Mouse (Mus musculus) midbrain, postnatal 0 days (tissue): ENCODE measurements around the gene Plcxd2. TPM values are rescaled to one million over a fixed set of nuclear protein-coding genes. Genes with fewer than 3 reads are reported as not detected.
A peak's percentile ranks its signal among the peaks of the same experiment; 100 is the strongest.

Experiments
- ATAC-seq: fragments of 200-750 bp; cut with Nextera tagmentation; 2 replicates; pipeline ENCODE4 v1.8.0; 2017; ENCODE audit warnings: moderate number of reproducible peaks, mild to moderate bottlenecking, moderate TSS enrichment, moderate library complexity; ENCODE audit not compliant: low FRiP score
- DNase-seq: peaks from one replicate; pipeline ENCODE4 v3.0.0-alpha.2; 2015; ENCODE audit warnings: low spot score
- H3K27ac ChIP-seq: fragments of 300-500 bp; sonication (generic); 2 replicates; pipeline ENCODE4 v1.5.1; 2014; ENCODE audit warnings: low read depth, mild to moderate bottlenecking, low read length, mixed read lengths
- H3K27me3 ChIP-seq: fragments of 300-500 bp; sonication (generic); 2 replicates; pipeline ENCODE4 v1.6.1; 2014; ENCODE audit warnings: low read length, control low read depth, mixed read lengths; ENCODE audit not compliant: insufficient read depth
- H3K36me3 ChIP-seq: fragments of 300-500 bp; sonication (generic); 2 replicates; pipeline ENCODE4 v1.6.1; 2014; ENCODE audit warnings: low read length, control low read depth, mixed read lengths; ENCODE audit not compliant: insufficient read depth
- H3K4me1 ChIP-seq: fragments of 300-500 bp; sonication (generic); 2 replicates; pipeline ENCODE4 v1.6.1; 2014; ENCODE audit warnings: mild to moderate bottlenecking, control low read depth, antibody characterized with exemption, low read length, mixed read lengths; ENCODE audit not compliant: insufficient read depth
- H3K4me2 ChIP-seq: fragments of 300-500 bp; sonication (generic); 2 replicates; pipeline ENCODE4 v1.6.1; 2014; ENCODE audit warnings: low read depth, mild to moderate bottlenecking, low read length, mixed read lengths; ENCODE audit not compliant: poor library complexity, severe bottlenecking
- H3K4me3 ChIP-seq: fragments of 300-500 bp; sonication (generic); 2 replicates; pipeline ENCODE4 v1.5.1; 2014; ENCODE audit warnings: low read depth, mild to moderate bottlenecking, low read length, moderate library complexity
- H3K9ac ChIP-seq: fragments of 300-500 bp; sonication (generic); replicated peaks from 2 replicates; pipeline ENCODE4 v1.6.1; 2014; ENCODE audit warnings: mild to moderate bottlenecking, low read length, moderate library complexity, mixed read lengths; ENCODE audit not compliant: poor library complexity, severe bottlenecking
- H3K9me3 ChIP-seq: fragments of 300-500 bp; sonication (generic); 2 replicates; pipeline ENCODE4 v1.6.1; 2016; ENCODE audit warnings: low read length, control low read depth
- CTCF ChIP-seq: IDR thresholded peaks from 2 replicates; pipeline ENCODE4 v1.5.1; 2016; ENCODE audit warnings: antibody characterized with exemption, mild to moderate bottlenecking
- WGBS: fragments of 180-500 bp; shearing (Covaris S2); extraction: QIAGEN DNeasy Blood & Tissue Kit; methylation state at CpG from one replicate; pipeline ENCODE4 v1.1.7; 2014; 5-methylcytosine and 5-hydroxymethylcytosine counted together
- polyA plus RNA-seq: library from polyadenylated mRNA; unstranded; fragments of >200 nt; fragmentation: Nextera tagmentation; extraction: Ambion mirVana; gene quantifications from 2 replicates; pipeline ENCODE4 v1.2.1, GENCODE M21; 2015
- total RNA-seq: library from RNA; depleted of rRNA; stranded (reverse); fragments of >200 nt; gene quantifications from 2 replicates; pipeline ENCODE4 v1.2.3, GENCODE M21; 2014

Gene Plcxd2
- total and polyA plus RNA-seq, 2 experiments from 2014 or later = 12.9 to 41.5 TPM

DNA sequence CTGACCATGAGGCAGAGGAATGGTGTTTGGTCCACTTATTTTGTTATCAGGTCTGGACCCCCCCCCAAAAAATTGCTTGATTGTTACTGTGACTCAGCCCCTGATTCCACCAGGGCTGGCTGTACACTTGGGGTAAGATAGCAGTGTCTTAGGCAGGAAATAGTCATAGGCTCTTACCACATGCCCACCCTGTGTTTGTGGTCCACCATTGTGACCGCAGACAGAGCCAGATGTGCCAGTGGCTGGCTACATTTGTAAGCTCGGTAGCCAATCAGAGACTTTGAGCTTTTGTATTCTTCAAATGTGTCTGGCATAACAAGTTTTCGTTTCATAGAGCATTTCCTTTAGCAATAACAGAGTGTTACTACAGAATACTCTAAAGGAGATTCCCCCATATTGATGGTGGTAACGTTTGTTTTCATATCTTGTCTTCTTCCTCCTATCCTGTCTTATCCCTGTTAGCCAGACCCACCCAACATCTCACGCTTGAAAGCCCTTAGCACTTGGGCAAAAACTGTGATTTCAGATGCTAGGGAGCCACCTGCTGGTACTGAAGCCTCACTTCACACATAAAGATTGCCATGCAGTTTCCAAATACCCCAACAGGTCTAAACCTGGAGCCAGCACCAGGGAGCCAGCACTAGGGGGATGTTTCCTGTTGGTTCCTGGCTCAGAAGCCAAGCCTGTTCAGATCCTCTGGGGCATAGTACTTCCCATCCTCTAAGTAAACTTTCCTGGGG is 12.3 kb upstream of the Plcxd2 start:
- no peaks in the 10 kb centered on the region for H3K27me3 ChIP-seq
- H3K4me3 ChIP-seq = no peak overlapping the region
- TF ChIP-seq CTCF = peak; percentile 96
- H3K27ac ChIP-seq = no peak overlapping the region
- DNase-seq (peak; percentile 86), ATAC-seq (peak; percentile 78)
- H3K4me2 ChIP-seq = no peak overlapping the region
- WGBS = 36% methylated on average over 5 of the region's 5 CpGs
- no peaks in the 10 kb centered on the region for H3K36me3 ChIP-seq
- no peaks in the 10 kb centered on the region for H3K4me1 ChIP-seq
- no peak overlapping the region for H3K9ac ChIP-seq
- H3K9me3 ChIP-seq = no peaks in the 10 kb centered on the region

DNA sequence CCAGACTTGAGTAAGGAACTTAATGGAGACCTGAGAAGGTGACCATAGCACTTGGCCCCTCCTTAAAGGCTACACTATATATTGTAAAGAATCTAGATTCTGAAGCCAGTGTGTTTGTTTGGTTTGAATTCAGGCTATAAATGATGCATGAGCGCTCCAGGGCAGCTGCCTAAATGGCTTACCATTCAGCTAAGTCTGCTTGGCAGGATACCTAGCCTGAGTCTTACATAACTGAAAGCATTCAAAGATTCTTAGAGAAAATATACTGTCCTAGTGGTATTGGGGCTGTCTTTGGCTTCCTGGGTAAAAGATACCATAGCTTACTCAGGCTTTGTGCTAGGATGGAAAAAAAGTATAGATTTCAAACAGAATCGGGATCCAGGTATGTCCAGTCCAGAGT is 11.3 kb upstream of the Plcxd2 start:
- no peaks in the 10 kb centered on the region for H3K27me3 ChIP-seq
- H3K9me3 ChIP-seq = no peaks in the 10 kb centered on the region
- no peak overlapping the region for H3K27ac ChIP-seq
- no peak overlapping the region for H3K4me3 ChIP-seq
- no peaks in the 10 kb centered on the region for H3K36me3 ChIP-seq
- DNase-seq = no peak
- no peak overlapping the region for H3K4me2 ChIP-seq
- no peaks in the 10 kb centered on the region for H3K4me1 ChIP-seq
- WGBS = 81% methylated on average over 2 of the region's 2 CpGs
- TF ChIP-seq CTCF = no peak
- no peak for ATAC-seq
- H3K9ac ChIP-seq = no peak overlapping the region

DNA sequence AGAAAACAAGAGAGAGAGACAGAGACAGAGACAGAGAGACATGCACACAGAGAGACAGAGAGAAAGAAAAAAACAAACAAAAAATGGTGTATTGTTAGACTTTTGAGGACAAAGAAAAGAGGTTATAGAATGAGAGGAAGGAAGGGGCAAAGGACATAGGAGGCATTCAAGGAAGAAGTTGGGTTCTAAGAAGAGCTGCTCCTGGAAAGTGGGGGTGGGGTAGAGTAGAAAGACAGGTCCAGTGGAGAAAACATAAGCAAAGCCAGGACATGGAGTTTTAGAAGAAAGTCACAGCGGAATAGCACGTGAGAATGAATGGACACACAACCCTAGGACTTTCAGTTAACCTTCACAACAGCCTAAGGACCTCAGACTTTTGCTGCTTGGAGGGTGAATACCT is 10.4 kb upstream of the Plcxd2 start:
- H3K4me2 ChIP-seq = no peak overlapping the region
- no peaks in the 10 kb centered on the region for H3K36me3 ChIP-seq
- TF ChIP-seq CTCF = no peak
- DNase-seq (no peak), ATAC-seq (no peak)
- H3K4me1 ChIP-seq = no peaks in the 10 kb centered on the region
- no peak overlapping the region for H3K9ac ChIP-seq
- 89% methylated on average over 2 of the region's 2 CpGs for WGBS
- H3K9me3 ChIP-seq = no peaks in the 10 kb centered on the region
- H3K27me3 ChIP-seq = no peaks in the 10 kb centered on the region
- H3K27ac ChIP-seq = no peak overlapping the region
- no peak overlapping the region for H3K4me3 ChIP-seq

DNA sequence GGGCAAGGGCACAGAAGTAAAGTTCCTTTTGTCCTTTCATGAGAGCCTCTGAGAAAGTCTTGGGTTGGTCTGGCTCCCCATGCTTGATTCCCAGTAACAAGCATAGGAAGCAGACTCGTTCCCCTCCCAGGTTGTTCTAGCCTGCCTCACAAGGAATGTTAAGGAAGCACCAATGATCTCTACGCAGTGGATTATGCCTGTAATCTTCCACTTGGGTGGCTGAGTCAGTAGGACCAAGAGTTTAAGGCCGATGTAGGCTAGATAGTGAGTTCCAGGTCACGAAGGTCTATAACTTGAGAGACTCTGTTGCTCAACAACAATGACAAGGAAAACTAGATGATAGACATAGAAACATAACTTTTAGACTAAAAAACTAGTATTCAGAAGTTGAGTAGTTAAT is 9.8 kb upstream of the Plcxd2 start:
- ATAC-seq (no peak), DNase-seq (no peak)
- no peak for TF ChIP-seq CTCF
- Histone ChIP-seq H3K4me1 (no peaks in the 10 kb centered on the region), H3K27me3 (no peaks in the 10 kb centered on the region), H3K9ac (no peak overlapping the region), H3K4me2 (no peak overlapping the region), H3K27ac (no peak overlapping the region), H3K9me3 (no peaks in the 10 kb centered on the region), H3K36me3 (no peaks in the 10 kb centered on the region), H3K4me3 (no peak overlapping the region)
- 83% methylated on average over 4 of the region's 4 CpGs for WGBS

DNA sequence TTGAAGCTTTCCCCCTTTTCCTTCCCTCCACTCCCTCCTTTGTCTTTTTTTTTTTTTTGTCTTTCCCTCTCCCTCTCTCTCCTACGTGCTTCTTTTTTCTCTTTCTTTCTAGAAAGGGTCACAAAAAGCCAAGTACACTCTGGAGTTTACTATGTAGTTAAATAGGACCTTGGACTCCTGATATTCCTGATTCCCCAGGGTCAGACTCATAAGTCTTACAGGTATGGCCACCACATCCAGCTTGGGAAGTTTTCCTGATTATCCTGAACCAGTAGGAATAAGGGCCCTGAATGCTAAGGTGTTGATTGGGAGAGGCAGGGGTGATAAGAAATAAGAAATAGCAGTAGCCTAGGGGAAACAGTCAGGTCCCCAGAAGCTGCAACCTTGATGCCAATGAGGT is 9.3 kb upstream of the Plcxd2 start:
- WGBS = 50% methylated on average over 1 of the region's 1 CpGs
- DNase-seq = no peak
- ATAC-seq = no peak
- H3K36me3 ChIP-seq = no peaks in the 10 kb centered on the region
- H3K9me3 ChIP-seq = no peaks in the 10 kb centered on the region
- H3K4me1 ChIP-seq = no peaks in the 10 kb centered on the region
- H3K4me2 ChIP-seq = no peak overlapping the region
- no peak overlapping the region for H3K4me3 ChIP-seq
- H3K9ac ChIP-seq = no peak overlapping the region
- H3K27me3 ChIP-seq = no peaks in the 10 kb centered on the region
- no peak overlapping the region for H3K27ac ChIP-seq
- TF ChIP-seq CTCF = no peak

DNA sequence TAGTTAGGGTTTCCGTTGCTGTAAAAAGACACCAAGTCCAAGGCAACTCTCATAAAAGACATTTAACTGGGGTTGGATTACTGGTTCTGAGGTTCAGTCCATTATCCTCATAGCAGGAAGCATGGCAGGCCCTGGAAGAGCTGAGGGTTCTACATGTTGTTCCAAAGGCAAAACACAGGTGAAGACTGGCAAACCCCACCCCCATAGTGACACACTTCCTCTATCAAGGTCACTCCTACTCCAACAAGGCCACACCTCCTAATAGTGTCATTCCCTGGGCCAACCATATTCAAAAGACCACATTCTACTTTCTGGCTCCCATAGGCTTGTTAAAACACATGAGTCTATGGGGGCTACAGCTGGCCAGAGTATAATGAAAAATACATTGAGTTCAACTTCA is 1.7 kb upstream of the Plcxd2 start:
- no peak overlapping the region for H3K27ac ChIP-seq
- H3K36me3 ChIP-seq = no peaks in the 10 kb centered on the region
- no peaks in the 10 kb centered on the region for H3K27me3 ChIP-seq
- no peak overlapping the region for H3K4me2 ChIP-seq
- no peak for ATAC-seq
- no peak for TF ChIP-seq CTCF
- no peak overlapping the region for H3K9ac ChIP-seq
- no peaks in the 10 kb centered on the region; the same call in 1 of the 2 replicates for H3K4me1 ChIP-seq
- no peak for DNase-seq
- H3K9me3 ChIP-seq = no peaks in the 10 kb centered on the region
- WGBS = 96% methylated on average over 1 of the region's 1 CpGs
- H3K4me3 ChIP-seq = no peak overlapping the region
